Mouse (Mus musculus) ovary, postnatal 10 days (tissue): ENCODE results near the gene Pusl1.

ENCODE experiments used
- DNase-seq: peaks from one replicate; pipeline ENCODE4 v3.0.0; 2022; ENCODE audit warnings: low spot score

The Pusl1 gene

DNA sequence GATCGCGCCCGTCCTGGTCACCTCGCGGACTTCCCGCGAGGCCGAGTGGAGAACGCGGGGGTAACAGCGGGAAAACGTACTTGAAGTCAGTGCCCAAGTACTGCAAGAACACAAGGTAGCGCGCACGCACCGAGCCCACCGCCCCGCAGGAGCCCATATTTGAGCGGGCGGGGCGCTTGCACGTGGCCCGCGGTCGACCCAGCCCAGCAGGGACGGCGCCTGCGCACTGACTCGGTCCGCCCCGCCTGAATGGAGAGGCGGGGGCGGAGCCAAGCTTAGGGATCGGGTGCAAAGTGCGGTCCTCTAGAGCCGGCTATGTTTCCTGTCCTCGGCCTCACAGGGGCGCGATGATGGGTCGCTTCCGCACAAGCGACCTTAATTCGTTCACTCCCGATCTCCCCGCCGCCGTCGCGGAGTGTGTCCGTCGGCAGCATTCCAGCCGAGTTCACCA is at the start of gene Pusl1, which contains the start of gene Acap3:
TSS of gene Pusl1 (minus strand) at position 231 of the 451 bp plus-strand sequence.
TSS of gene Acap3 (plus strand) at position 272 of the 451 bp plus-strand sequence.
- peak; percentile 90 for DNase-seq

DNA sequence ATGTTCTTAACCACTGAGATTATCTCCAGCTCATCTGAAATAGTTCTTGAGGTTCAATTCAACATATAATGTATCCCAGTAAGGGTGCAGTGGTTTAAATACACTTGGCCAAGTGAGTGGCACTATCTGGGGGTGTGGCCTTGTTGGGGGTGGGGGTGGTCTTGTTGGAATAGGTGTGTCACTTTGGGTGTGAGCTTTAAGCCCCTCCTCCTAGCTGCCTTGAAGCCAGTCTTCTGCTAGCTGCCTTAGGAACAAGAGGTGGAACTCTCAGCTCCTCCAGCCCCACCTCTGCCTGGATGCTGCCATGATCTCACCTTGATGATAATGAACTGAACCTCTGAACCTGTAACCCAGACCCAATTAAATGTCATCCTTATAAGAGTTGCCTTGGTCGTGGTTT is 40.5 kb upstream of the Pusl1 start:
- DNase-seq: no peak

DNA sequence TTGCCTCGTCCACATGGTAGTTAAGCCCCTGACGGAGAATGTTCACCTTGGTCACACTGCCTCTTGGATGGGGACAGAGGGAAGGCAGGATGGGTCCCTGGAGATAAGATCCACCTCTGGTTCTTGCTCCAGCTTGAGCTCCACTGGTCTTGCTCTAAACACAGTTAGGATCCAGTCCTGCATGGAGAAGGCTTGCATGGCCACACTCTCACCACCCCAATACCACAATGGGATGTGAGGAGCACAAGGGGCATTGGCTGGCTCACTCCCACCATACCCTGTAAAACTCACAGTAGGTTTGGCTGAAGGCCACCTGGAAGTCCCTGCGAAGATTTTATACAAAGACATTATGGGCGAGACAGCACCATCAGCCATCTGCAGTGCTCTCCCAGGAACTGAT is 17.2 kb upstream of the Pusl1 start:
- no peak for DNase-seq

DNA sequence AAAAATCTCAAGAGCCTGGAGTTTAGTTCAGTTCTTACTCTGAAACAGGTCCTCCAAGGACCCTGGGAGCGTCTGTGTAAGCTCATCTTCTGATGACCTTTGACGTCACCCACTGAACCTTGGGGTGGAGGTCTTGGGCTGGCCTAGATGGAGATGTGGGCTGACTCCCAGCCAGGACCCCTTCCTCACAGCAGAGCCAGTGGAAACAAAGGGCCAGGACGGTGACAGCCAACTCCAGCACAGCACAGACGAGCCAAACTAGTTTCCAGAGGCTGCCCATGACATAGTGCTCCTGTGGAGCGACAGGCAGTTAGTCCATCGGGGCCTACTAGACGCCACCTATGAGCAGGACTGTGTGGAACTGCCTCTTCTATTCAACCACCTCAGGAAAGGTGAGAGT is 16.7 kb upstream of the Pusl1 start:
- no peak for DNase-seq

DNA sequence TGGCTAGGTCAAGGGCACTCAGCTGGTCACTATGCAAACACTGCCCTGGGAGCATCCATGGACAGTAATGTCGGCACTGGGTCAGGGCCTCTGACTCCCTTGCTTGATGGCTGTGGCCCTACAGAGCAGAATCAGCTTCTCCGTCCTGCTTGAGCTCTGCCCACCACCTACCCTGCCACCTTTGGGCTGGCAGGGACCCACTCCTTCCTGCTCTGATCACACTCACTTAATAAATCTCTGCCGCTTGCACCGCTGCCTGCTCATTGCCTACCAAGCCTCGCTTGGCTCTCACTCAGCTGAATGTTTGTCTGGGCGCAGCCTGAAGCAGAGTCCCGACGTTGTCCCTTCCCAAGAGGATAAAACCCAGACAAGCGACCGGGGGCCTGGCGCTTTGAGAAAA is 15.4 kb upstream of the Pusl1 start:
- DNase-seq: no peak

DNA sequence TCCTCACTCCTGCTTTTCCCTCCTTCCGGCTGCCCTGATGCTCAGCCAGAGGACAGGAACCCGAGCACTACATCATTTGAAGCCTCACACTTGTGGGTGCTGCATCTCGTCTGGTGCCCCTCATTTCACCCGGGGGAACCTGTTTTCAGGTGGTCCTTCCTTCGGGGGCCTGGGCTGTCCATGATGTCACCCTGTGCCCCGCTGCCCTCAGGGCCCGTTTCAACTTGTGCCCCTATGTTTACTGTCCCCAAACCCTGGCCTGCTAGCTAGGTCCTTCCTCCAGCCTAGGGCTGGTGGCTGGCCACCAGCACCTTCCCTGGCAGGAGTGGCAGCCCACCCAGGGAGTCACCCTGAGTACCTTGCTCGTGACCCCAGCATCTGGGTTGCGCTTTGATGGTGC is 14.5 kb upstream of the Pusl1 start:
- no peak for DNase-seq

DNA sequence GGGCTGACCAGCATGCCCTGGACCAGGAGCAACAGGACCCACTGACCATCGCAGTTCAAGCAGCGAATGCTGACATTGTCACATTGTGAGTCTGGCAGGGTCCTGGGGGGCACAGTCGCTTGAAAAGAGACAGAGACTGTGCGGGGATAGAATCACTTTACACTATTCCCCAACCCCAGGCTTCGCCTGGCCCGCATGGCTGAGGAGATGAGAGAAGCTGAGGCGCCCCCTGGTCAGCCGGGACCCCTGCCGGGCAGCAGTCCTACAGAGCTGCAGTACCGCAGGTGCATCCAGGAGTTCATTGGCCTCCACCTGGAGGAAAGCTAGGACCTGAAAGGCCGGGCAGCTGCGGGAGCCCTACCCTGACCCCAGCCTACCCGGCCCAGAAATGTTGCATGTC is 14.1 kb upstream of the Pusl1 start:
- no peak for DNase-seq

DNA sequence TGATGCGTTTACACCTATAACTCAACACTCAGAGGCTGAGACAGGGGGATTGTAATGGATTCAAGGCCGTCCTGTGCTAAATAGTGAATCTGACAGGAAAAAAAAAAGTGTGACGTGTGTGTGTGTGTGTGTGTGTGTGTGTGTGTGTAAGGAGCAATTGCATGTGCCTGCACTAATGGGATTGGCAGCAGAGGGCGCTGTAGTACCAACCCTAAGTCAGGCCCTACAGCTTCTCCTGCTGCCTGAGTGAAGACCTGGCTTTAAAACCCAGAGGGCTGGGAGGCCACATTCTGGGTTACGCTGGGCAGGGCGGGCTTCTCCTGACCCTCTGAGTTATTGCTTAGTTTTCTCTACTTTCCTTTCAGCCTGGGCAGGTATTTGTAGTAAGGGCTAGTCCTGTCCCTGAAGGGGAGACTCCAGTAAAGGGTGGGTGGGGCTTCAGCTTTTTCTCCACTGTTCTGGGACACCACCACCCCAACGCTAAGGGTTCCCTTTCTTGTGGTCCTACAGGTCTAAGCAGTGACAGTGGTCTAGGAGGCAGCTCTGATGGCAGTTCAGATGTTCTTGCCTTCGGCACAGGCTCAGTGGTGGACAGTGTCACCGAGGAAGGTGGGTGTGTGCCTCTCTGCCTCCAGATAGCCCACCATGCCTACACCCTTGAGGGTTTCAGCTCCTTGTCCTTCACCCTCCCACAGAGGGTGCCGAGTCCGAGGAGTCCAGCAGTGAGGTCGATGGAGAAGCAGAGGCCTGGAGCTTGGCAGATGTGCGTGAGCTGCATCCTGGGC is 12.9 kb upstream of the Pusl1 start:
- DNase-seq: no peak

DNA sequence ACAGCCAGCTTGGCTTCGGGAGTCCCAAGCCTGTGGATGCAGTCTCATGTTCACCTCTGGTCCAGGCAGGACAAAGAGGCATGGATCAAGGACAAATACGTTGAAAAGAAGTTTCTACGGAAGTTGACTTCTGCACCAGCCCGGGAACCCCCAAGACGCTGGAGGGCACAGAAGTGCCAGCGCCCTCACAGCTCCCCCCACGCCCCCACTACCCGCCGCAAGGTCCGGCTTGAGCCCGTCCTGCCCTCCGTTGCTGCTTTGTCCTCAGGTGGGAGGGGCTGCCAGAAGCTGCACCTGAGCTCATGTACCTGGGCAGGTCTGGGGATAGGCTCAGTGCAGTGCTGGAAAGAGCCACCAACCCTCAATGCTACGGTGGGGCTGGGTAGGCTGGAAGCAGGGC is 11.7 kb upstream of the Pusl1 start:
- DNase-seq: no peak

DNA sequence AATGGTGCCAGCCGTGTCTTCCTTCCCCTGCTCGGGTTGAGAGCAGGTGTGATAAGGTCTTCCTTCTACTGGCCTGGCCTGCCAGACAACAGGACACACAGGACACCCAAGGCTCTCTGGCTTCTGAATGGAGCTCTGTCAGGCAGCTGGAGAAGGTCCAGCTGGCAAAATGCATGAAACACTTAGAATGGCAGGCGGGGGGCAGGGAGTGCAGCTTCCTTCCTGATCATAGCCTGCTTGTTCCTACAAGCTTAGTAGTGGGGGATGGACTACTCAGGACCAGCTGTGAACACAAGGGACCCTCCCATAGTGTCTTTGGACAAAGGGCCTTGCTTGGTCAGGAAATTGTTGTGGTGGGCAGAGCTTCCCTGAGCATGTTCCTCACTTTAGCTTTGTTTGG is 9.6 kb upstream of the Pusl1 start:
- DNase-seq: no peak

DNA sequence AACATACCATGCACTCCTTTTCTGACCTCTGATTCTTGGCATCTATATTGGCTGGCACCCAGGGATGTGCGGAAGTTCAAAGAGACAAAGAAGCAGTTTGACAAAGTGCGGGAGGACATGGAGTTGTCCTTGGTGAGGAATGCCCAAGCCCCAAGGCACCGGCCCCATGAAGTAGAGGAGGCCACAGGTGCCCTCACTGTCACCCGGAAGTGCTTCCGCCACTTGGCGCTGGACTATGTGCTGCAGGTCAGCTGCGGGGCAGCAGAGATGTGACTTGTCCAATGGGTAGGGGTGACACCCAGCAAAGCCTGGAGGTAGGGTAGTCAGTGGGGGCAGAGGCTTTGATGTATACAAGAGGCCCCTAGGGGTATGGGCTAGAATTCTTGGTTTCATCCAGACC is 7.8 kb upstream of the Pusl1 start:
- no peak for DNase-seq

DNA sequence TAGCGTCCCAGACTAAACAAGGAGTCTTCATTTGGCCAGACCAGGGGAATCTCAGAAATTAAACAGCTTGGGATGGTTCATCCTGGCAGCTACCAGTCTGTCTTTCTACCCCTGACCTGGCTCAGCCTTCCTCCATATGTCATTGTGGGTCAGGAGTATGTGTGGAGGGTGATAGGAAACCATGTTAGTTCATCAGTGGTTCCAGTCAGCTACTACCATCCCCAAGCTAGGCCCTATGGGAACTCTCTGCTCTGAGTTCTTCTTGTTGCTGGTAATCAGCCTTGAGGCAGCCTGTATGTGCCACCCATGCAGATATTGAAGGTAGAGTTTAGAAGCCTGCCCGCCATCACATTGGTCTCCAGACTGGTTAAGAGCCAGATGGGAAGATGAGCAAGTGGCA is 6.7 kb upstream of the Pusl1 start:
- no peak for DNase-seq

DNA sequence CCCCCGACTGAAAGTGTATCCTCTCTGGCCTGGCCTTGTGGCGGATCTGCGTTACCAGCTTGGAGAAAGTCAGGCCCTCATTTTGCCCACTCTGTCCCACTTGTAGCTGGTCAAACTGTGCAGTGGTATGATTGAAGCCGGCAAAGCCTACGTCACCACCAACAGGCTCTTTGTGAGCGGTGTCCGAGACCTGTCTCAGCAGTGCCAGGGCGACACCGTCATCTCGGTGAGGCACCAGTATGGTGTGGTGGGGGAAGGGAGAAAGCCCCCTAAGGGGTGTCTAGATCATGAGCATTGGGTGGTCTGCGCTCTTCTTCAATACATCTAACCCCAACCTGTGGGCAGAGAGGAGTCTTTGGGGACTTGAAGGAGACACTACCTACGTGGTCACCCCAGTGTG is 4.9 kb upstream of the Pusl1 start:
- DNase-seq: no peak

DNA sequence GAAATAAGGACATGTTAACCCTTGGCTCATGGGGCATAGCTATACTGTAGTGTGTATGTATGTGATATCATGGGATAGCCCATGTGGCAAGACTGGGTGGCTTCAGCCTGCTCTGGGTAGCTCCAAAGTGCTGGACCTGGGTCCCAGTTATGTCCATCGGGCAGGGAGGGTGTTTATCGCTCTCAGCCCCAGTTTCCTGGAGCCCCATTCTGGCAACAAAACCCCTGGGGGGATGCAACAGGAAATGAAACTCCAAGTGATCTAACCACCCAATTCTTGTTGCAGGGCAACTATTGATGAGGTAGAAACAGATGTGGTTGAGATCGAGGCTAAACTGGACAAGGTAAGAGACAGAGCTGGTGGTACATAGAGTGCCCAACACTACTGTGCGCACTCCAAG is 4.2 kb upstream of the Pusl1 start:
- no peak for DNase-seq

DNA sequence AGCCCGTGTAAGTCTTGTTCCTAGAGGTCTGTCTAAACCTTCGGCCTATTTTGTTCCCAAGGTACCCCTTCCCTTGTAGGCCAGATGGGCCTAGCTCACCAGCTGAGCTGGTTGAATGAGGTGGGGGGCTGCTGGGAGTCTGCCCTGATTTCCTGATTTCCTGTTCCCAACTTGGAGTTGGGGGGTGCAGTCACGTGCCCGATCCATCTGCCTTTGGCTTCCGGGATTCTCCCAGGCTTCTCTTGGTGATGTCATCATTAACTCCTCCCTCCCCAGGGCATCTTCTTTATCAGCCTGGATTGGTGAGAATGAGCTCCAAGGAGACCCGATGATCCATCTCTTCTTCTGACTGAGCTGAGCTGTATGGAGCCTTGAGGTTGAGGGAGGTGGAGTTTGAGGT is 3.6 kb upstream of the Pusl1 start:
- DNase-seq: no peak

DNA sequence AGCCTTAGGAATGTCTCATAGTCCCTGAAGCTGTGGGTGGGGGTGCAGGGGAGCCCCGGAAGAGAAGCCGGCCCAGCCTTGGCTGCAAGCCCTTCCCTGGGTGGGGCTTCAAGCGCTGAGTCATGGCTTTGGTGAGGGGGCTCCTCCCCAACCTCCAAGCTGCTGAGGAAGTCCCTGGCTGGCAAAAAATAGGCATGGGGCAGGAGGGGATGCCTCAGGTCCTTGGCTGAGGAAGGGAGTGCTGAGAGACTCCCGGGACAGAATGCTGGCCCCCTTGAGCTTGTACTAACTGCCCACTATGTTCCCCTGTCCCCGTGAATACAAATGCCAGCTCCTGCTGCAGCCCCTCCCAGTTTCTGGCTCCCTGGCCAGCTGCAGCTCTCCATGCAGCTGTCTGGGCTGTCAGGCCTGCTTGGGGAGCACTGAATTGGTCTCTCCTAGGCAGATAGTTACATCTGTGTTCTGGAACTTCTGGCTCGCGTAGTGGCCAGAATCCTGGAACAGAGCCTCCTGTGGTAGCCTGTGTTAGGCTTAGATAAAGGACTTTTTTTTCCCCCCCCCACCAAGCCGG is 2.8 kb upstream of the Pusl1 start:
- peak; percentile 29 for DNase-seq

DNA sequence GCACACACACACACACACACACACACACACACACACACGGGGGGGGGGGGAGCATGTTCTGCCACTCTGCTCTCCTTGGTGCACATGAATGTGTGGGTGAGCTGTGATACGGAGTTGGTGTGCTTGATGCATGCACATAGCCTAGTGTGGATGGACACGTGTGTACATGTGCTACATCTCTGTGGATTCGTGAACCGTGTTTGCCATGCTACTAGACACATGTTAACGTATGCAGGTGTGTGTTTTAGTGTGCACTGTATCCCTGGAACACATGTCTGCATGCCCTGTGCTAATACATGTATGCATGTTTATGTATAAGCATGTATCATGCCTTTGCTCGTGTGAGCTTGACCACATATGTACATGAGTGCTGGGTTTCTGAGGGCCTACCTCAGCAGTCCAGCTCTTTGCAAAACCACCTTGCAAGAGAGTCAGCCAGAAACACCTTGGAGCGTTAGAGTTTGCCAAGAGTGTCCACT is 1.7 kb upstream of the Pusl1 start:
- DNase-seq: no peak

DNA sequence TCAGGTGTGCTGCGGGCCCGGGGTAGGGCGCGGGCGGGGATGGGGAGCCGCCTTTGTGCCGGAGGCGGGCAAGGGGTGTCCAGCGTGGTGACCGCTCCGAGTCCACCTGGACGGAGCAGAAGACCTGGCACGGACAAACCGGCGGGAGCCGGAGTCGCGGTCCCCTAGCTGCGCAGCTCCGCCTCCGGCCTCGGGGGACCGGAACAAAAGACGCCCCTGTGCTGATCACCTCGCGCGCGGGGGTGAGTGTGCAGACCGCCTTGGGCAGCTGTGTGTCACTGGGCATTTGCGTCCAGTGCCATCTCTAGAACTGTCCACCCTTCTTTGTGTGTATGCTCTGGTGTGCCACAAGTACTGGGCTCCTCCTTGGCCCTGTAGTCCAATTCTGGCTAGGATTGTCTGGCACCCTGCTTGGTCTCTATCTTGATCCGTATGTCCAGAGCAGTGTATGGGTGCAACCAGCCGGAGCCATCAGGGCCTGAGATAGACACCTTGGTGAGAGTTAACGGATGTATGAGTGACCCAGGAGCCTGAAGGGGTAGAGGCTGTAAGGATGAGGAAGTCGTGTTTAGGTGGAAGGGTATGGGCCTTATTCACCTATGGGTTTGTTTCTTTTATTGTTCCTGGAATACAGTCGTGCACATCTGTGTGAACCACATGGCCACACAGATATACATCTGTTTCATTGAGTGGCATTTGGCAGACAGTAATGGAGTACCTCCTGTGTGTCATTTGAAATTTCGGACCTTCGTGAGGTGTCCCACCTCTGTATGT is 1.0 kb upstream of the Pusl1 start:
- no peak for DNase-seq

DNA sequence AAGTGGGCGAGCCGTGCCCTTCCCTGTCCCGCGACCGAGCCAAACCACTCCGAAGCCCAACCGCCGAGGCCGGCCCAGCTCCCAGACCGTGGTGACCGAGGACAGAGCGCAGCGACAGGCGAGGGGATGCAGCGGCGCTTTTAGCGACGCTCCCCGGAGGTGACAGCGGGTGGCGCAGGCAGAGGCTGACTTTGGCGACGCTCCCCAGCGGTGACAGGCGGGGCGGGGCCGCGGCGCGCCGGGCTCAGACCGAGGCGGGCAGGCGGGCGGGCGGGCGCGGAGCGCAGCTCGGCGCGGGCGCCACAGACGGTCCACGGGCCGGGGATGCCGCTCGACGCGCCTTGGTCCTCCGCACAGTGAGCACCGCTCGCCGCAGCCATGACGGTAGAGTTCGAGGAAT is 436 bp upstream of the Pusl1 start:
- no peak for DNase-seq

DNA sequence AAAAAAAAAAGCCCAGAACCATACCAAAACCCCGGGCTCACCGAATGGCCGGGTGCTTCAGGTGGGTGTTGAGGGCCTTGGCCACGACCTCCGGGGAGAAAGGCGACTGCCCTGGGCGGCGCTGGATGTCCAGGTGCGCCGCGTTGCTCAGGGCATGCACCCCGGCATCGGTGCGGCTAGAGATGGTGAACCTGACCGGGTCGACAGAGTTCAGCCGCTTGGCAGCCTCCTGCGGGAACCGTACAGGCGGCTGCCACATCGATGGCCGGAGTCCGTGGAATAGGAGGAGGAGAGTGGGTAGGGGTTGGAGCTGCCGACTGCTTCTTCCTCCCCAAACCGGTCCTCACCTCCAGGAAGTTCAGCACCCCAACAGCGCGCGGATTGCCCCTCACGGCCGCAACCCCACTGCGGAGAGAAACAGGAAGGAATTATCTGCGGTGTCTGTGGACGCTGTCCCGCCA is 540 bp downstream of the Pusl1 start:
- DNase-seq: no peak

DNA sequence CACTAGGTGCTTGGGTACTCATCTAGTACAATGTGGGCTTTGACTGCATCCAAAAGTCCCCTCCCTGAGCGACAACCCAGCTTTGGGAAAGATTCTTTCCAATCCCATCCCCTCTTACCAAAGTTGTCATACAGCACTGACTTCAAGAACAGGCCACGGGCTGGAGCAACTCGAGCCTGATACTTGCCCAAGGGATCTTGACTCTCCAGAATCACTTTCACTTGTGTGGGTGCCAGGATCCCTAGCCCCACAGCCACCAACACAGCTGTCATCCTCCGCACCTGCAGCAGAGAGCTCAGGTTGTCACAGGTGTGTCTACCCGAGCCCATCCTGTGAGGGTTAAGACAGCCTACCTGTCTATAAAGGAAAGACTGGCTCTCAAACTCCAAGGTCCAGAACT is 2.3 kb downstream of the Pusl1 start:
- no peak for DNase-seq

DNA sequence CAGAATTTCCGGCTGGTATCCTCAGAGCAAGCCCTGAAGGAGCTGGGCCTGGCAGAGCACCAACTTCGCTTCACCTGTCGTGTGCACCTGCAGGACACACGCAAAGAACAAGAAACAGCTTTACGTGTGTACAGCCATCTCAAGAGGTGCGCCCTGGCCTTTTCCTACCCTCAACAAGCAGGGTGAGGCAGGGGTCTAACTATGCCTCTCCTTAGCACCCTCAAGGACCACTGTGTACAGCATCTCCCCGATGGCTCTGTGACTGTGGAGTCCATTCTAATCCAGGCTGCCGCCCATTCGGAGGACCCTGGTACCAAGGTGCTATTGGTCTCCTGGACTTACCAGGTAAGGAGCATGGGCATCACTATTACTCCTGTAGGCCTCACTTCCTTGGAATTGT is 3.4 kb downstream of the Pusl1 start:
- DNase-seq: no peak

DNA sequence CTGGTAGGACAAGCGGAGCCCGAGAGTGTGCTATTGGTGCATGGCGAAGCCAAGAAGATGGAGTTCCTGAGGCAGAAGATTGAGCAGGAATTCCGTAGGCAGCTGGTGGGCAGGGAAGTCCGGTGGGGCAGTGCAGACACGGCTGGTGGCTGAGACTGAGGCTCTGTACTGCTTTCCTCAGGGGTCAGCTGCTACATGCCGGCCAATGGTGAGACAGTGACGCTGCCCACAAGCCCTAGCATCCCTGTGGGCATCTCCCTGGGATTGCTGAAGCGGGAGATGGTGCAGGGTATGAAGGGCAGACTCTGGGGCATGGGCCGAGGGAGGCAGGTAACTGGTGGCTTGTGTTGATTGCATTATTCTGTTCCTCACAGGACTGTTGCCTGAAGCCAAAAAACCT is 3.9 kb downstream of the Pusl1 start:
- no peak for DNase-seq
